Mouse (Mus musculus) megakaryocyte, embryonic 14.5 days (primary cell): Measurements from ENCODE around the gene Eif3i.

Experiments
- FLI1 ChIP-seq: IDR thresholded peaks from 2 replicates; pipeline ENCODE4 v1.6.1; 2012; ENCODE audit warnings: low read length, inconsistent platforms, mixed read lengths
- GATA1 ChIP-seq: IDR thresholded peaks from 3 replicates; pipeline ENCODE4 v1.6.1; 2012; ENCODE audit warnings: mixed read lengths, low read length, inconsistent platforms, borderline replicate concordance

DNA sequence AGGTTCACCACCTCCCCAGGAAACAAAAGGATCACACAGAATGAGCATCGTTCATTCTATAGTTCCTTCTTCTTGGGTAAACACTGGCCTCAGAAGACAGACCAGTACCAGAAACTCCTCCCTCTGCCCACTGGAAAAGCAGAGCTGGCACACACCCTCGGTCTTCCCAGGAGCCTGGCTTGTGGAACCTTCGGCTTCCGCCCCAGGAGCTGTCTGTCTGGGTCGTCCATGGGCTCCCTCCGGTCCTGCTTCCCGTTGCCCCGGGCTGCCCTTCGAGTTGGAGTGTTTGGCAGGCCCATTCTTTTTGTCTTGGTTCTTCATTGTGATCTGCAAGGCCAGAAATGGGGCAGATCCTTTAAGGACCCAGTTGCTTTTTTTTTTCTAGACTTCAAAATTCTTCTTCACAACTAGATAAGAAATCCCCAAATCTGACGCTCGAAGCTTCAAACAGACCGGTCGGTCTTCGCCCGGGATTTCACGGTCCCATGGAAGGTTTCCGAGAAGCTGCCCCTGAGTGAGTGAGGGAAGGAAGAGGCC is 39.7 kb upstream of the Eif3i start:
- TF ChIP-seq GATA1 (no peak), FLI1 (no peak)
